Mouse (Mus musculus): ENCODE measurements at regions not wholly inside any gene's neighbourhood (a gene's known extent, or its start where the extent isn't known, plus 50 kb on each side); places are given as distances from the start of the nearest gene placed in this dataset.
"Not testable (repeated sequence)": the region's sequence is repeated elsewhere in the genome, so short reads cannot be mapped to it uniquely, and the experiment has no call there.

DNA sequence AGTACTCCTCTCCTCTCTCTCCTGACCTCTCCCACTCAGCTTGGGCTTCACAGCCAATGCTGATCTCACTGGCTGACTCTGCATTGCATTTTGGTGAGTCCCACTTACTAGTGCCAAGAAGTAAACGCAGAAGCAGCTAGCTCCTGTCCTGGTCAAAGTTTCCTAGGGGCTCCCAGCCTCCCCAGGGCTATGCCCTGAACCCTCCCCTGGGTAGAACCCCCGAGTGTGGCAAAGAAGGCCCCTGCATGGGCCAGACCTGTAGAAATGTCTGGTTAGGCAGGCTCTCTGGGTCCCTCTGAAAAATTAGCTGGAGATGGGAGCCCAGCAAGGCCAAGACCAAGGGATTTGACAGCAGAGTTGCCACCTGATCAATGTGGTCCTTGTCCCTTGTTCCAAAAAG is 454.3 kb downstream of the Gm10330 start:
- not testable (repeated sequence) for TF ChIP-seq ZC3H11A (IDR thresholded peaks at IDR 0.05; ENCODE audit: borderline replicate concordance, low read depth, low read length); ZNF384 (IDR thresholded peaks at IDR 0.05; ENCODE audit: low read depth, low read length); MAFK (IDR thresholded peaks at IDR 0.05; ENCODE audit: insufficient read depth, low read depth, low read length); HCFC1 (IDR thresholded peaks at IDR 0.05; ENCODE audit: borderline replicate concordance, insufficient read depth, low read length)

Data from ES-E14 (cell line).